Mouse (Mus musculus) small intestine, adult 2 months (tissue): ENCODE measurements around the gene Pdik1l.
A peak's percentile ranks its signal among the peaks of the same experiment; 100 is the strongest.

Experiments
- CTCF ChIP-seq: fragments of 200-500 bp; IDR thresholded peaks from 2 replicates; pipeline ENCODE4 v1.5.1; 2012; ENCODE audit warnings: low read depth, mild to moderate bottlenecking, control low read depth, inconsistent platforms, low read length, moderate library complexity, mixed read lengths; ENCODE audit not compliant: insufficient replicate concordance, insufficient read length; ENCODE audit errors: extremely low read depth
- POLR2A ChIP-seq: fragments of 200-500 bp; IDR thresholded peaks from 2 replicates; pipeline ENCODE4 v1.6.1; 2012; ENCODE audit warnings: low read depth, mild to moderate bottlenecking, control low read depth, inconsistent platforms, low read length, moderate library complexity

GRCm38 (mm10) chr4:134245148-134245843, 42.4 kb downstream of the Pdik1l start, which contains the start of gene Zfp593:
- peak; percentile 84 for TF ChIP-seq CTCF
- 0 out of 2 replicates have a peak, but pooled peaks have one; percentile 6 for TF ChIP-seq POLR2A
